15 mouse cellular contexts compared by ENCODE assay signal in genomic region chr7:57635026-57635425, GRCm38 (mm10).
DNase-seq lines count a peak whose midpoint lies in the region; ATAC-seq lines count a peak whose summit lies in the region.
"Had no signal": no experiment of that assay in that cellular context is flagged by ENCODE, and none has a peak within 500 bp of the region (broad histone marks: within the 10 kb centered on the region; RNA-seq: fewer than 3 reads in every experiment).

No protein-coding gene starts in this region.

- peak; percentile 79 for ATAC-seq in frontal cortex, adult (ENCODE audit: low TSS enrichment)
- ATAC-seq: forebrain, embryonic 14.5 days had no signal

- DNase-seq in frontal cortex, postnatal 14 days (ENCODE audit: low spot score in 2 of 2): no peak
- peak; percentile 1 for DNase-seq in kidney, postnatal 14 days
- DNase-seq in kidney, postnatal 4 days: no peak
- peak; percentile 20 to 30 for DNase-seq in left cerebral cortex, adult 9 months (ENCODE audit: low spot score in 2 of 2)
- DNase-seq in left cerebral cortex, postnatal 10 days (ENCODE audit: extremely low spot score in 1 of 2, low spot score in 2 of 2): no peak
- peak; percentile 74 for DNase-seq in brain, adult 2 months (ENCODE audit: low read depth, low spot score)
- DNase-seq in ovary, postnatal 10 days (ENCODE audit: low spot score): no peak
- DNase-seq: adrenal gland, postnatal 10 days; cerebellum, adult 11-12 months; cerebellum, adult 9-10 months; cerebellum, postnatal 25 days; gastrocnemius, adult 2 months; gastrocnemius, postnatal 25 days had no signal

- intact Hi-C loops in left cerebral cortex, postnatal 10 days (cut with DNase I): no loop called here

Comparison
In these comparisons a context has a peak if more than half of its experiments do, and no peak if none do; other contexts are left out.
1. DNase-seq: peak in kidney, postnatal 14 days (single experiment), left cerebral cortex, adult 9 months (2 of 2) and brain, adult 2 months (single experiment); none in frontal cortex, postnatal 14 days (0 of 2), kidney, postnatal 4 days (0 of 2), left cerebral cortex, postnatal 10 days (0 of 2) and ovary, postnatal 10 days (single experiment).